Mouse (Mus musculus): ENCODE results near the gene Pdik1l.
A peak's percentile ranks its signal among the peaks of the same experiment; 100 is the strongest.

Gene Pdik1l

GRCm38 (mm10) chr4:134258354-134258753 lies 29.3 kb downstream of the Pdik1l start:
- DNase-seq (ENCODE audit: low read depth, low spot score): no peak

GRCm38 (mm10) chr4:134257198-134258009 lies 30.3 kb downstream of the Pdik1l start:
- DNase-seq (ENCODE audit: low read depth, low spot score): no peak

GRCm38 (mm10) chr4:134256407-134257197 lies 31.1 kb downstream of the Pdik1l start:
- no peak for DNase-seq (ENCODE audit: low read depth, low spot score)

GRCm38 (mm10) chr4:134255854-134256253 lies 31.8 kb downstream of the Pdik1l start:
- DNase-seq (ENCODE audit: low read depth, low spot score): no peak

GRCm38 (mm10) chr4:134254835-134255234 lies 32.9 kb downstream of the Pdik1l start:
- no peak for DNase-seq (ENCODE audit: low read depth, low spot score)

GRCm38 (mm10) chr4:134253722-134254324 lies 33.9 kb downstream of the Pdik1l start, which contains the start of gene Grrp1:
Gene Grrp1 (minus strand): TSS chr4:134254106.
- no peak for DNase-seq (ENCODE audit: low read depth, low spot score)

GRCm38 (mm10) chr4:134252911-134253721 lies 34.6 kb downstream of the Pdik1l start:
- no peak for DNase-seq (ENCODE audit: low read depth, low spot score)

- DNase-seq (ENCODE audit: low read depth, low spot score): no peak
These were observed 35.4 kb downstream of the Pdik1l start for GRCm38 (mm10) chr4:134252131-134252910.

GRCm38 (mm10) chr4:134251241-134252130 lies 36.2 kb downstream of the Pdik1l start:
- no peak for DNase-seq (ENCODE audit: low read depth, low spot score)

GRCm38 (mm10) chr4:134250930-134251240 lies 36.8 kb downstream of the Pdik1l start:
- no peak for DNase-seq (ENCODE audit: low read depth, low spot score)

- DNase-seq (ENCODE audit: low read depth, low spot score): no peak
These were observed 37.4 kb downstream of the Pdik1l start for GRCm38 (mm10) chr4:134250116-134250929.

- DNase-seq (ENCODE audit: low read depth, low spot score): peak; percentile 67
These were observed 38.0 kb downstream of the Pdik1l start for GRCm38 (mm10) chr4:134249651-134250050.

- no peak for DNase-seq (ENCODE audit: low read depth, low spot score)
These were observed 40.9 kb downstream of the Pdik1l start, which contains the start of gene Gm30191 for GRCm38 (mm10) chr4:134246719-134247258. Gene Gm30191 (plus strand): TSS chr4:134246935.

- no peak for DNase-seq (ENCODE audit: low read depth, low spot score)
These were observed 41.4 kb downstream of the Pdik1l start for GRCm38 (mm10) chr4:134246256-134246655.

GRCm38 (mm10) chr4:134245148-134245843 lies 42.4 kb downstream of the Pdik1l start, which contains the start of gene Zfp593:
Gene Zfp593 (minus strand): TSS chr4:134245592.
- DNase-seq (ENCODE audit: low read depth, low spot score): peak; percentile 94

- DNase-seq (ENCODE audit: low read depth, low spot score): no peak
These were observed 44.0 kb downstream of the Pdik1l start, which contains the start of gene E130218I03Rik for GRCm38 (mm10) chr4:134243516-134244250. Gene E130218I03Rik (plus strand): TSS chr4:134243662.

- no peak for DNase-seq (ENCODE audit: low read depth, low spot score)
These were observed 49.0 kb downstream of the Pdik1l start for GRCm38 (mm10) chr4:134238686-134239085.

Measured in forelimb bud, embryonic 11.5 days (tissue).